8 mouse cellular contexts compared by ENCODE assay signal in genomic region chr17:29048748-29049507, GRCm38 (mm10). TPM values are rescaled to one million over a fixed set of nuclear protein-coding genes. Genes with fewer than 3 reads are reported as not detected.
A peak's percentile ranks its signal among the peaks of the same experiment; 100 is the strongest.
DNase-seq lines count a peak whose midpoint lies in the region; ATAC-seq and TF ChIP-seq lines count a peak whose summit lies in the region.

No protein-coding gene starts in this region.

- no peak for TF ChIP-seq POLR2A in testis, adult 2 months (IDR thresholded peaks at IDR 0.05; ENCODE audit: control insufficient read depth, low read depth, low read length)
- TF ChIP-seq POLR2A in cortical plate, adult 2 months (IDR thresholded peaks at IDR 0.05; ENCODE audit: extremely low read depth, insufficient read depth, low read length) = no peak
- TF ChIP-seq POLR2A in kidney, adult 2 months (IDR thresholded peaks at IDR 0.05; ENCODE audit: low read depth, low read length) = no peak

- H3K36me3 ChIP-seq in testis, adult 2 months (ENCODE audit: control insufficient read depth, insufficient read depth, low read length) = no peaks in the 10 kb centered on the region
- H3K36me3 ChIP-seq in kidney, adult 2 months (ENCODE audit: control insufficient read depth, insufficient read depth, low read length) = peaks cover 8% of the 10 kb centered on the region
- peaks cover 47% of the 10 kb centered on the region for H3K36me3 ChIP-seq in limb, embryonic 10.5 days
- H3K36me3 ChIP-seq in midbrain, embryonic 16.5 days (ENCODE audit: control insufficient read depth, insufficient read depth, low read length) = peaks cover 12% of the 10 kb centered on the region; the same call in 1 of the 2 replicates

- H3K9ac ChIP-seq in midbrain, embryonic 16.5 days (ENCODE audit: low read depth, low read length) = 0 out of 2 replicates have a peak overlapping the region, but pooled peaks have one; percentile 38

- WGBS in kidney, adult 2 months = 14% methylated on average over 13 of the region's 13 CpGs
- WGBS in limb, embryonic 10.5 days = 23% methylated on average over 13 of the region's 13 CpGs
- 26% methylated on average over 13 of the region's 13 CpGs for WGBS in midbrain, embryonic 16.5 days

- no peak overlapping the region for H3K4me2 ChIP-seq in midbrain, embryonic 16.5 days (ENCODE audit: low read length)

- no peak for DNase-seq in testis, postnatal 14 days (ENCODE audit: low spot score)
- peak; percentile 72 for DNase-seq in gastrocnemius, adult 8-10 months (ENCODE audit: low spot score in 2 of 2)
- peak; percentile 81 for DNase-seq in kidney, adult 2 months
- DNase-seq in limb, embryonic 10.5 days (ENCODE audit: low spot score) = peak; percentile 88
- DNase-seq in spleen, postnatal 10 days (ENCODE audit: low spot score in 2 of 2) = peak; percentile 82 to 86

- no peak overlapping the region for H3K27ac ChIP-seq in testis, adult 2 months (ENCODE audit: control insufficient read depth, insufficient read depth, low read depth, low read length)
- no peak overlapping the region for H3K27ac ChIP-seq in cortical plate, adult 2 months (ENCODE audit: insufficient read depth, low read length)
- H3K27ac ChIP-seq in kidney, adult 2 months (ENCODE audit: insufficient read depth, low read depth, low read length) = no peak overlapping the region
- no peak overlapping the region for H3K27ac ChIP-seq in limb, embryonic 10.5 days
- H3K27ac ChIP-seq in midbrain, embryonic 16.5 days (ENCODE audit: low read length) = no peak overlapping the region

- ATAC-seq in midbrain, embryonic 16.5 days = peak; percentile 32

- no peaks in the 10 kb centered on the region for H3K27me3 ChIP-seq in testis, adult 2 months (ENCODE audit: control insufficient read depth, insufficient read depth, low read length)
- no peaks in the 10 kb centered on the region for H3K27me3 ChIP-seq in kidney, adult 2 months (replicated peaks; ENCODE audit: control insufficient read depth, insufficient read depth, low read length)
- H3K27me3 ChIP-seq in limb, embryonic 10.5 days (ENCODE audit: low read depth, poor library complexity, severe bottlenecking) = no peaks in the 10 kb centered on the region
- H3K27me3 ChIP-seq in midbrain, embryonic 16.5 days (ENCODE audit: control insufficient read depth, insufficient read depth, low read depth, low read length) = no peaks in the 10 kb centered on the region

- no peak overlapping the region for H3K4me3 ChIP-seq in testis, adult 2 months (ENCODE audit: control insufficient read depth, low read depth, low read length)
- no peak overlapping the region for H3K4me3 ChIP-seq in cortical plate, adult 2 months (ENCODE audit: insufficient read depth, low read length)
- no peak overlapping the region for H3K4me3 ChIP-seq in kidney, adult 2 months (ENCODE audit: insufficient read depth, low read depth, low read length)
- no peak overlapping the region for H3K4me3 ChIP-seq in limb, embryonic 10.5 days
- H3K4me3 ChIP-seq in midbrain, embryonic 16.5 days (ENCODE audit: low read depth, low read length) = no peak overlapping the region

- H3K9me3 ChIP-seq in limb, embryonic 10.5 days (replicated peaks) = no peaks in the 10 kb centered on the region
- no peaks in the 10 kb centered on the region for H3K9me3 ChIP-seq in midbrain, embryonic 16.5 days (replicated peaks; ENCODE audit: control insufficient read depth, low read length, poor library complexity, severe bottlenecking)

- peak; percentile 65; the same call in 1 of the 2 replicates for TF ChIP-seq CTCF in testis, adult 2 months (IDR thresholded peaks at IDR 0.05; ENCODE audit: control insufficient read depth, insufficient read depth, insufficient replicate concordance, low read depth, low read length)
- peak; percentile 87 for TF ChIP-seq CTCF in cortical plate, adult 2 months (IDR thresholded peaks at IDR 0.05; ENCODE audit: extremely low read depth, insufficient read depth, low read length)
- peak; percentile 86 for TF ChIP-seq CTCF in kidney, adult 2 months (conservative IDR thresholded peaks at IDR 0.05; ENCODE audit: insufficient read depth, insufficient read length, low read depth, low read length)

- H3K4me1 ChIP-seq in testis, adult 2 months (ENCODE audit: control insufficient read depth, insufficient read depth, low read length) = peaks cover 2% of the 10 kb centered on the region
- peaks cover 1% of the 10 kb centered on the region; the same call in 1 of the 2 replicates for H3K4me1 ChIP-seq in cortical plate, adult 2 months (ENCODE audit: control insufficient read depth, insufficient read depth, low read length)
- peaks cover 16% of the 10 kb centered on the region; the same call in 1 of the 2 replicates for H3K4me1 ChIP-seq in kidney, adult 2 months (ENCODE audit: control insufficient read depth, insufficient read depth, low read length)
- peaks cover 18% of the 10 kb centered on the region for H3K4me1 ChIP-seq in limb, embryonic 10.5 days
- 0 out of 2 replicates have a peak, but pooled peaks cover 2% of the 10 kb centered on the region for H3K4me1 ChIP-seq in midbrain, embryonic 16.5 days (ENCODE audit: control insufficient read depth, insufficient read depth, low read length)

RNA-seq across cellular contexts. Expression of gene Srsf3, which starts 16.5 kb away (rescaled TPM):
- polyA plus RNA-seq in testis, adult 2 months (2012; rRNA removed) = 75.4 and 83.4 TPM in 2 replicates
- 107 and 110 TPM in 2 replicates for polyA plus RNA-seq in cortical plate, adult 2 months (2012; rRNA removed)
- 10 to 100 TPM; 29.4 to 43.1 (median 37.1) TPM for total RNA-seq in gastrocnemius, adult 8-10 months (2022)
- polyA plus RNA-seq in kidney, adult 2 months (2012; rRNA removed) = 71.0 and 85.2 TPM in 2 replicates
- 820 and 832 TPM in 2 replicates for polyA plus RNA-seq in limb, embryonic 10.5 days (2016; fragmentation: Nextera tagmentation; extraction: Ambion mirVana)
- 425 and 475 TPM in 2 replicates for polyA plus RNA-seq in midbrain, embryonic 16.5 days (2015; fragmentation: Nextera tagmentation; extraction: Ambion mirVana)

RNA-seq across cellular contexts. Expression of gene Stk38, which starts 41.1 kb away (rescaled TPM):
- polyA plus RNA-seq in testis, adult 2 months (2012; rRNA removed) = 33.9 and 43.7 TPM in 2 replicates
- 62.0 and 69.6 TPM in 2 replicates for polyA plus RNA-seq in cortical plate, adult 2 months (2012; rRNA removed)
- 10 to 100 TPM; 19.5 to 22.5 (median 19.8) TPM for total RNA-seq in gastrocnemius, adult 8-10 months (2022)
- polyA plus RNA-seq in kidney, adult 2 months (2012; rRNA removed) = 61.7 and 66.8 TPM in 2 replicates
- 116 and 131 TPM in 2 replicates for polyA plus RNA-seq in limb, embryonic 10.5 days (2016; fragmentation: Nextera tagmentation; extraction: Ambion mirVana)
- 83.1 and 90.9 TPM in 2 replicates for polyA plus RNA-seq in midbrain, embryonic 16.5 days (2015; fragmentation: Nextera tagmentation; extraction: Ambion mirVana)

RNA-seq across cellular contexts. Expression of gene Cdkn1a, which starts 41.8 kb away (rescaled TPM):
- polyA plus RNA-seq in testis, adult 2 months (2012; rRNA removed) = 10.5 and 11.3 TPM in 2 replicates
- 15.5 and 17.7 TPM in 2 replicates for polyA plus RNA-seq in cortical plate, adult 2 months (2012; rRNA removed)
- 10 to 100 TPM in 3 of 4 experiments, 1 to 10 TPM in 1; 9.8 to 33.8 (median 12.1) TPM for total RNA-seq in gastrocnemius, adult 8-10 months (2022)
- polyA plus RNA-seq in kidney, adult 2 months (2012; rRNA removed) = 11.6 and 13.7 TPM in 2 replicates
- 22.2 and 28.8 TPM in 2 replicates for polyA plus RNA-seq in limb, embryonic 10.5 days (2016; fragmentation: Nextera tagmentation; extraction: Ambion mirVana)
- polyA plus RNA-seq in midbrain, embryonic 16.5 days (2015; fragmentation: Nextera tagmentation; extraction: Ambion mirVana) = 115 and 148 TPM in 2 replicates
